ENCODE assay signal across 35 mouse cellular contexts in genomic region chr13:18293438-18293837, GRCm38 (mm10).
"Had no signal": no experiment of that assay in that cellular context is flagged by ENCODE, and none has a peak within 500 bp of the region (broad histone marks: within the 10 kb centered on the region; RNA-seq: fewer than 3 reads in every experiment).

No protein-coding gene starts in this region.

- ATAC-seq: hindbrain, embryonic 16.5 days; hindbrain, postnatal 0 days; inflammation-experienced regulatory T-cells, adult 6 months; intestine, embryonic 15.5 days; intestine, embryonic 16.5 days; intestine, postnatal 0 days had no signal

- H3K9ac ChIP-seq: heart, embryonic 12.5 days; heart, embryonic 13.5 days; heart, embryonic 15.5 days; hindbrain, embryonic 12.5 days; hindbrain, embryonic 13.5 days; hindbrain, embryonic 14.5 days; hindbrain, embryonic 15.5 days; intestine, embryonic 15.5 days; kidney, embryonic 15.5 days had no signal

- H3K27me3 ChIP-seq: heart, embryonic 12.5 days; heart, embryonic 13.5 days; heart, embryonic 15.5 days; hindbrain, embryonic 12.5 days; hindbrain, embryonic 13.5 days; hindbrain, embryonic 15.5 days; intestine, embryonic 15.5 days; kidney, embryonic 15.5 days had no signal

- H3K4me2 ChIP-seq: heart, embryonic 11.5 days; heart, embryonic 12.5 days; heart, embryonic 13.5 days; heart, embryonic 15.5 days; hindbrain, embryonic 12.5 days; hindbrain, embryonic 13.5 days; hindbrain, embryonic 14.5 days; hindbrain, embryonic 15.5 days; intestine, embryonic 15.5 days; kidney, embryonic 15.5 days had no signal

- H3K36me3 ChIP-seq: heart, embryonic 10.5 days; heart, embryonic 12.5 days; heart, embryonic 13.5 days; heart, embryonic 15.5 days; hindbrain, embryonic 10.5 days; hindbrain, embryonic 12.5 days; hindbrain, embryonic 13.5 days; hindbrain, embryonic 15.5 days; intestine, embryonic 15.5 days; kidney, embryonic 15.5 days had no signal

- DNase-seq: heart, postnatal 10 days; heart, postnatal 14 days; heart, postnatal 36 days; heart, postnatal 4 days; kidney, adult 11 months; kidney, adult 18-20 months; kidney, adult 2 months; kidney, adult 8-10 months; kidney, adult 9 months; kidney, postnatal 10 days; kidney, postnatal 25 days; kidney, postnatal 36 days; kidney, postnatal 4 days; layer of hippocampus, adult 9-11 months; layer of hippocampus, postnatal 36 days had no signal

- H3K4me1 ChIP-seq: heart, embryonic 10.5 days; heart, embryonic 12.5 days; heart, embryonic 15.5 days; hindbrain, embryonic 10.5 days; hindbrain, embryonic 12.5 days; hindbrain, embryonic 13.5 days; hindbrain, embryonic 15.5 days; intestine, embryonic 15.5 days had no signal

- H3K27ac ChIP-seq: heart, embryonic 10.5 days; heart, embryonic 13.5 days; heart, embryonic 15.5 days; hindbrain, embryonic 10.5 days; hindbrain, embryonic 12.5 days; hindbrain, embryonic 13.5 days; hindbrain, embryonic 14.5 days; hindbrain, embryonic 15.5 days; hindbrain, postnatal 0 days; intestine, embryonic 15.5 days; kidney, embryonic 15.5 days; kidney, postnatal 0 days; layer of hippocampus, adult 2 months; left cerebral cortex, adult 2 months had no signal

- H3K4me3 ChIP-seq: heart, embryonic 10.5 days; heart, embryonic 12.5 days; heart, embryonic 13.5 days; heart, embryonic 15.5 days; hindbrain, embryonic 10.5 days; hindbrain, embryonic 12.5 days; hindbrain, embryonic 13.5 days; hindbrain, embryonic 15.5 days; intestine, embryonic 15.5 days; kidney, embryonic 15.5 days; layer of hippocampus, adult 2 months; left cerebral cortex, adult 2 months had no signal

- H3K9me3 ChIP-seq: heart, embryonic 10.5 days; heart, embryonic 12.5 days; heart, embryonic 13.5 days; heart, embryonic 15.5 days; hindbrain, embryonic 10.5 days; hindbrain, embryonic 12.5 days; hindbrain, embryonic 13.5 days; hindbrain, embryonic 15.5 days; intestine, embryonic 15.5 days; kidney, embryonic 15.5 days had no signal
